Mouse (Mus musculus) cortical plate, adult 2 months (tissue): ENCODE measurements around the gene Kansl1.

Experiments
- CTCF ChIP-seq: fragments of 200-500 bp; IDR thresholded peaks from 2 replicates; pipeline ENCODE4 v1.5.1; 2011; ENCODE audit warnings: mild to moderate bottlenecking, control low read depth, low read length; ENCODE audit not compliant: insufficient read depth; ENCODE audit errors: extremely low read depth
- POLR2A ChIP-seq: fragments of 200-500 bp; IDR thresholded peaks from 2 replicates; pipeline ENCODE4 v1.6.1; 2011; ENCODE audit warnings: mild to moderate bottlenecking, low read length, control low read depth; ENCODE audit not compliant: insufficient read depth; ENCODE audit errors: extremely low read depth

GRCm38 (mm10) chr11:104362704-104363103 is 106.0 kb downstream of the Kansl1 start:
- no peak for TF ChIP-seq CTCF
- TF ChIP-seq POLR2A = no peak
